Mouse (Mus musculus) natural killer cell, adult 2 months (primary cell): ENCODE measurements around the gene Cdhr2.

Source experiments
- DNase-seq, 2 experiments: peaks; one replicate each; pipeline ENCODE4 v3.0.0; 2022; ENCODE audit warnings: low spot score in 2 of 2

The Cdhr2 gene

DNA sequence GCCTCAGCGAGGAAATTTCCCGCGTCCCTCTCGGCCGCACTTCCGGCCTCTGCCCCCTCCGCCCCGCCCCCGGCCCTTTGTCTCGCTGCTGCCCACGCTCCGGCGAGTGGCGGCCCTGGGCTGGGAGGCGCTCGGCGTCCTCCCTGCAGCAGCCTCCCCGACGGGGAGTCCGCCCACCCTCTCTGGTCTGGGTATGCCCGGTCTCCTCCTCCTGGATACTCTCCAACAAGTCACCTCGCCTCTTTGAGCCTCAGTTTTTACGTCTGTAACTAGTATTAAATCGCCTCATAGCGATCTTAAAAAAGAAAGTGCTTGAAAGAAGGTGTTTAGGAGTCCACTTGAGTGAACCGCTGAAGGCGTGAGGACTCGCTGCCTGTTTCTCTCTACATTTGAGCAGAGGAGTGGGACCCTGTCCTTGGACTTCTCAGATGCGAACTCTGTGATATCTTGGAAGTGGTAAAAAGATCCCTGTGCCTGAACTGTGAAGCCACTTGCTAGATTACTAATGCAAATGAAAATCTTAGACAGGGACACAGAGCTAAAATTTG lies 48.7 kb downstream of the Cdhr2 start, which contains the start of gene Gprin1:
Gene Gprin1 (minus strand): TSS at position 11 of the 548 bp plus-strand sequence.
- no peak for DNase-seq

DNA sequence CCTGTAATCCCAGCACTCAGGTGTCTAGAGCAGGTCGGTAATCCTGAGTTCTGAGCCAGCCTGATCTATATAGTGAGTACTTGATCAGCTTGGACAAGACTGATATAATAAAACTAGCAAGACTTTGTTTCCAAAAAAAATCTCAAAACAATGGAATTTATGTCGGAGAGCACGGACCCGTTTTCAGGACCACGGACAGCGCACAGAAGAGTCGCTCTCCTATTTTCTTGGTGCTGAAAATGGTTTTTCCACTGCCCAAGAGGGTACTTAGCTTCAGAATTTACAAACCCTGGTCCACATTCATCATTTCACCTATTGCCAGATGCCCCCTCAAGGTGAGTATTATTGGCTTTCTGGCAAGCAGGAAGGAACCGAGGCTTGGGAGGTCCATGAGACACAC lies 49.4 kb downstream of the Cdhr2 start:
- DNase-seq = no peak

DNA sequence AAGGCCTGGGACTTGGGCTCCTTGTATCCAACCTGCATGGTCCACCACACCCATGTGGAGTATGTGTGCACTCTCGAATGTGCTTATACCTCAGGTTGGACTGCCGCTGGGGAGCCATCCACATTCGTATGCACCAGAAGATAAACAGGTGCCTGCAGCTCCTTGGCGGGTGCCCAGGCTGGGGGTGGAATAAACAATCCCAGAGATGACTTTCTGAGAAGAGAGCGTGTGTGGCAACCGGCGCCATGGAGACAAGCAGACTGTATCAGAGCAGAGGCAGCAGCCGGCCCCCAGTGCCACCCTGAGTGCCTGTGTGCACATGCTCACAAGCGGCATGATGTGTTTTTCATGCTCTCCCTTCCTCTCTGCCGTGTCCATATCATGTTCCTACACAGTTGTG lies 51.4 kb downstream of the Cdhr2 start:
- DNase-seq = no peak

DNA sequence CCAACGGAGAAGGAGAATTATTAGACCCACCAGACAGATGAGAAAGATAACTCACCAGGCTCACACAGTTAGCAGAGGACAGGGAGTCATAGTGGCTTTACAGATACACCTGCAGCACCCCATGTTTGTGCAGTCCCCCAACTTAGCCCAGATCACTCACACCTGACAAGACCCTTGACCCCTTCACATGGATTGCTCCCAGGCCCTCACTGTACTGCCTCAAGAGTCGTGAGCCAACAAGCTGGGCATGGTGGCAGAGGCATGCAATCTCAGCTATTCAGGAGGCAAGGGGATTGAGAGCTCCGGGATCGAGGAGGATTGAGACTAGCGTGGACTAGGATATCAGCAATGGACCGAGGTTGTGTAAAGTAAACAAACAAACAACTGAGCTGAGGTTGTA lies 52.5 kb downstream of the Cdhr2 start:
- DNase-seq = no peak

DNA sequence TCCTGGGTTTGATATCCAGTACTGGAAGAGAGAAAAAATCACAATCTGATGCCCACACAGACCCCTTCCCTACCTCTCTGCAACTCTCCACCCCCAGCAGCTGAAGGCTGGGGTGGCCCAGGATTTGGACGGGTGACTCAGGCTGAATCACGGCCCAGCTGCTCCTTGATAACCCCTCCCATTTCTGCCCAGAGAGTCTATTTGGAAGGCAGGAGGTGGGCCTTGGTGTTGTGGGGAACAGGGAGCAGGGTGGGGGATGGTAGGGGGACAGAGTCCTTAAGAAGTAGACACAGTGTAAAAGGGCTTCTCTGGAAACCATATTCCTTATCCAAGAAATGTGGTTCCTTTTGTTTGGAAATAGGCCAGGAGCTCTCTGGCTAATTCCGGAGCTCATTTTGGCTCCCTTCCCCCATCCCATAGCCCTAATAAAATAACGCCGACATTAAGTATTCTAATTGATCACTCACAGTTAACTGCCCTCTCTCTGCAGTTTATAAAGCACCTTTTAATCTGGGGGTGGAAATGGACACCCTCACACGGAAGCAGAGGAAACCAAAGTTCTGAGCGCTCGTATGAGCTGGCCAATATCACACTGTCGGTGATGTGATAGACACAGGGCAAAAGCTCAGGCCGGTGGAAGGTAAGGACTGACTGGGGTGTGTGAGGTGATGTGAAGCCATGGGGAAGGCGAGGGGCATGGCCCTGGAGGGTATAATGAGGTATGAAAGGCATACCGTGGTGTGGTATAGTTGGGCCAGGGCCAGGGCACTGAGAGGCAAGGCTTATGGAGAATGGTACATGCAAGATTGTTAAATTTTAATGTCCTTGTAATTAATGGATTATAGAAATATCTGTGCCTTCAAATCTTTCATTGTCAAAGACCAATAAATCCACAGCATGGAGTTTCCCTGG lies 53.2 kb downstream of the Cdhr2 start:
- no peak for DNase-seq

DNA sequence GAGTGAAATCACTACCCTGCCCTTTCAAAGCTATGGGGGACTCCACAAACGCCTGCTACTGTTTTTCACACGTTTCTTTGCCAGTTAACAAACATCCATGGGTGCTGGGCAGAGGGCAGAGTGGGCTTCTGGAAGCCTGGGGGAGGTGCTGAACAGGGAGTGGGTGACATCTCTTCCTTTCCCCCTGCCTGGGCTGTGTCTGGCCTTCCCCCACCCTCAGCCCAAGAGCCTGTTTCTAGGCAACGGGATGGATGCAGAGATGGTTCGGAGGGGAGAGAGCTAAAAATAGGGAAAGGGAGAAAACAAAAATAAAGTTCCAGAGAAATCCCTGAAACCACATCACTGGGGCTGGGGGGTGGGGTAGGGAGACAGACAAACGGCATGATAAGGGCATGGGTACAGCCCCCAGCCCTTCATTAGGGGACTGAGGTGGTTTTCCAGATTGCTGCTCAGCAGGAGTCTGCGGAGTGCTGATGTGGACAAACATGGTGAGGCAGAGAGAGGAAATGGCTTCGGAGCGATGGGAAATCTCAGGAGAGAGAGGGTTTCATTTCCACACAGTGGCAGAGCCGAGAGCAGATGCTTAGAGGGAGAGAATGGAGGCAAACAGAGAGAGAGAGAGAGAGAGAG lies 54.1 kb downstream of the Cdhr2 start:
- no peak for DNase-seq

DNA sequence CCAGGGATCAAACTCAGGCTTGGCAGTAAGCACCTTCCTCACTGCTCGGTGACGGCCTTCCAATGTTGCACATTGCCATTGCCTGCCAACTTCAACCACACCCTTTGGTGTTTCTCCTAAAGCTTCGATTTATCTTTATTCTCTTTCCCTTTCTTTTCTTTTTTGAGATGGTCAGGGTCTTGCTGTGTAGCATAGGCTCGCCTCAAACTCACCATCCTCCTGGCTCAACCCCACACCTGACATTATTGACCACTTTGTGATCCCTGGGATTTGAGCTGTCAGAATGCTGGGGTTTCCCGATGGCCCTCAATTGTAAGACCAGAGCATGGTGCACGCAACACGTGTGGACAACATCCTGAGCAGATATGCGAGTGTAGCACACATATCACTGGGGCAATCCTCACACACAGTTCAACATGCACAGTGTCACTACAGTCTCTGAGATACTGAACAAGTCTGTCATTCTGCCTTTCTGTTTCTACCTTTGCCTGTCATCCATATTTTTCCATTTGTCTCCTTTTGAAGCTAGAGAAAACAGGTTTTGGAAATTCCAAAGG lies 55.0 kb downstream of the Cdhr2 start:
- DNase-seq = no peak

DNA sequence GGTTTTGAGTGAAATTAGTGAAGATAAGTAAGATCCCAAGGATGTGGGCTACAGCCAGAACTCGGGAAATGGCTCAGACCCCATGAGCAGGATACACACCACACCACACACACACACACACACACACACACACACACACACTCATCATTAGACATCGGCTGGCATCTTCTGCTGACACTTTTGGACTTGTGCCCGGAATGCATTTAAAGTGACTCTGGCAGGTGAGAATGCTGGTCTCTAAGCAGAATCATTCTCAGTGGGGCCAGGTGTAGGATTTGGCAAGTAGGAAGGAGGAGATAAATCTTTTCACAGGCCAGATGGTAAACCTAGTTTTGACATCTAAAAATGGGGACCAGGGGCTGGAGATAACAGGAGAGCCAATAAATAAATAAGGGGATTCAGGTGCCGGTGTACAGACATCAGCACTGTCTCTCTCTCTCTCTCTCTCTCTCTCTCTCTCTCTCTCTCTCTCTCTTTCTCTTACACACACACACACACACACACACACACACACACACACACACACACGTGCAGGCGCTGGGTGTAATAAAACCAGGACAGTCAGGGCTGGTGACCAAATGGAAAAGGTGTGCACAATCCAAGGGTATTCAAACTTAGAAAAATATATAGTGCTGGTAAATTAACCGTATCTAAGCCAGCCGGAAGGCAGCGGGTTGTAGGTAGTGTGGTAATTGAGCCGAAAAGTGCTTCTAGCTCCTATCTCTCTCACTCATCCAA lies 56.0 kb downstream of the Cdhr2 start:
- DNase-seq = no peak

DNA sequence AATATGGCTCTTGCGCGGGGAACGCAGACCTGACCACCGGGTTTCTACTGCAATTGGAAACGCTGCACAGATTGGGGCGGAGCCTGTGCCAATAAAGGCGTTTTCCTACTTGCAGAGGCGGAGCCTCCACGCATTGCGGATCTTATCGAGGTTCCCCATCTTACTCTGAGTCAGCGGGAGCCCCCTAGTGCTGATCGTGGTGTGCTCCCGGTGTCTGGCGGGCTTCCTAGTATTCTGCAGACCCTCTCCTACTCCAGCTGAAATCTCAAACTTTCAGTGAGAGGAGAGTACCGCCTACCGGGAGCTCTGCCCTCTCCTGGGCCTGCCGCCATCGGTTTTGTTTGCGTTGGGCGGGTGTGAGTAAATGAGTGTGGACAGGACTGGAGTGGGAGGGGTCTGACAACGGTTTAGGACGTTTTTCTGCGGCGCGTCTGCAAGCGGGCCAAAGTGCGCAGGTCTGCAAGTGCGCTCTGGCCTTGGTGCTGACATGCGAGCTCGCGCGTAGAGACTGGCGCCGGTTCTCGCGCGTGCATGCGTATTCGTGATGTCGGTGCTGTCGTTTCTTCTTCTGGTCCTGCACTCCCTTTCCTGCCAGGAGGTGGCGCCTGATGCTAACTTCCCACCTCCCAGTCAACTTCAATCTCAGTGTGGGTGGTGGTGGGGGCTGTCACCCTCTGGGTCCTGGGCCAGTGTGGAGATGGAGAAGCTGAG lies 56.9 kb downstream of the Cdhr2 start:
- peak; percentile 39 to 57 for DNase-seq

DNA sequence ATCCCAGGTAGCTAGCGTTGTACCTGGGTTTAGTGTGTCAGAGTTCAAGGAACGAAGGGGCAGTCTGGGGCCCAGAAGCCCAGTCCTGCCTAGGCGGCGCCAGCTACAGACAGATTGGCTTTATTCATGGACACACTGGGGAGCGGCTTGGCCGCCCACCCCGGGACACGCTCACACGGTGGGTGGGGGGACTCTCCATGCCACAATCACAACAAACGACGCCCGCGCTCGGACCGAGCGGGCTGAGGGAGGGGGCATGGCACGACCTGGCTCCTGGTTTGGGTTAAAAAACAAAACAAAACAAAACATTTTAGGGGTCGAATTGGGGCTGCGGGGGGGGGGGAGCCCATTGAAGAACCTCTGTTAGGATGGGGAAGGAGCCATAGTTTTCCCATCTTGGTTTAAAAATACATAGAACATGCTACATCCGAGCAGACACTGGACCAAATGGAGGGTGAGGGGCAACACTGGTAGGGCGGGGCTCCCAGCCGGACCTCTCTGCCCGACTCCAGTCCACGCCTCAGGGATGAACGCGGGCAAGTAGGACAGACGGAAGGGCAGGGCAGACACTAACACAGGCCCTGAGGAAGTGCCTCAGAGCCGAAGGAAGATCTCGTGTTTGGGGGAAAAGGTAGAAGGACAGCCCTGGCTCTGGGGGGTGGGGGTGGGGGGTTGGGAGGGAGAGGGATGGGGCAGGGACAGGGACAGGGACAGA lies 57.7 kb downstream of the Cdhr2 start:
- DNase-seq = no peak

DNA sequence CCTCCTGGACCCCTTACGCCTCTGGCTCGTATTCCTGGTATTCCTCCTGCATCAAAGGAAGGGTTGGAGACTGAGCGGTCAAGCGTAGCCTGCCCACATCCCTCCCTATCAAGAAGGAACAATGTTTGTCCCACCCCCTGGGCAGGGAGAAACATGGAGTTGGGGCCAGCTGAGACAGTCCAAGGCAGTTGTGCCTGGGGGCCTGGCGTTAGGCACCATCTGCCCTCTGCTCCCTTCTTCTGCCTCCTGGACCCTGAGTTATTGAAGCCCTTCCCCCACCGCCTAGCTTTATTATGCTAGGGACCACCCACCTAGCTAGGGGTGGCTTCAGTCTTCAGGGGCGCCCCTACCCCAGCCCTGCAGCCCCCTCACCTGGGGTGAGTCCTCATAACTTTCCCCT lies 58.2 kb downstream of the Cdhr2 start:
- no peak for DNase-seq

DNA sequence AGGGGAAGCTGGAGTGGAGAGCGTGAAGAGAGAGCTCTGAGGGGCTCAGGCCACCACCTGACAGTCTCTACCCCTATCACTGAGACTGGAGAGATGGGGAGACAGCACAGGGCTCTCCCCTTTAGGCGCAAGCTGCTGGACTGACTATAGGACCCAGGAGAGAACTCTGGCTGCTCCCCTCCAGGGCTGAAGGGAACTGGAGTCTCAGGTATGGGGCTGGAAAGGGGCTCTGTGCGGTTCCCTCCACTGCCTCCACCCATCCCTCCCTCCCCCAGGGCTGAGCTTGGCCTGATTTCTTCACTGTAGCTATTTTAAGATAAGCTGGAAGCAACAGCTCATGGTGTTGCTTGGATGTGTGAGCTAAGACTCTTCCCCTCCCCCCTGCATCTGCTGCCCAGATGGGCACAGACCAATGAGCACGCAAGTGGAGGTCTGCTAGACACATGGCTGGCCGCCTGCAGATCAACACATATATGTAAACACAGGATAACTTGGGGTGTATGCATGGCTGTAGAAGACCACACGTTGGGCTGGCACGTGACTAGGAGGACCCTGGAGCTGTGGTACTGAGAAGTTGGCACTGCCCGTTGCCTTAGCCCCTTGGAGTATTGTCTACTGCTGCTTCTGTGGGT lies 59.0 kb downstream of the Cdhr2 start:
- DNase-seq = no peak

DNA sequence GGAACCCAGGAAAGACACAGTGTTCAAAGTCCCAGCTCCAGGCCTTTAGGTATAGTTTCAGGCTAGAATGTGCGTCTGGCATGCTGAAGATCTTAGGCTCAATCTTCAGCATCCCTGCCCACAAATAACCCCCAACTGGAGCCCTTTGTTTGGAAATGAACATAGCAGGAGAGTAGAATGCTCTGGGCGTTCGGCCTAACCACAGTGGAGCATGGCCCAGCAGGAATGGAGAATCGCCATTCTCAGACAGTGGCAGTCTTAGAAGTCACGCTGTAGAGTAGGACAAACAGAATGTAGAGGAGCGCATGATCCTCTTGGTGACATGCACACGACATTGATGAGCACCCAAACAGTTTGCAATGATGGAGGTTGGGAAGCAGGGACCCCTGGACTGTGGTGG lies 59.6 kb downstream of the Cdhr2 start:
- DNase-seq = no peak

DNA sequence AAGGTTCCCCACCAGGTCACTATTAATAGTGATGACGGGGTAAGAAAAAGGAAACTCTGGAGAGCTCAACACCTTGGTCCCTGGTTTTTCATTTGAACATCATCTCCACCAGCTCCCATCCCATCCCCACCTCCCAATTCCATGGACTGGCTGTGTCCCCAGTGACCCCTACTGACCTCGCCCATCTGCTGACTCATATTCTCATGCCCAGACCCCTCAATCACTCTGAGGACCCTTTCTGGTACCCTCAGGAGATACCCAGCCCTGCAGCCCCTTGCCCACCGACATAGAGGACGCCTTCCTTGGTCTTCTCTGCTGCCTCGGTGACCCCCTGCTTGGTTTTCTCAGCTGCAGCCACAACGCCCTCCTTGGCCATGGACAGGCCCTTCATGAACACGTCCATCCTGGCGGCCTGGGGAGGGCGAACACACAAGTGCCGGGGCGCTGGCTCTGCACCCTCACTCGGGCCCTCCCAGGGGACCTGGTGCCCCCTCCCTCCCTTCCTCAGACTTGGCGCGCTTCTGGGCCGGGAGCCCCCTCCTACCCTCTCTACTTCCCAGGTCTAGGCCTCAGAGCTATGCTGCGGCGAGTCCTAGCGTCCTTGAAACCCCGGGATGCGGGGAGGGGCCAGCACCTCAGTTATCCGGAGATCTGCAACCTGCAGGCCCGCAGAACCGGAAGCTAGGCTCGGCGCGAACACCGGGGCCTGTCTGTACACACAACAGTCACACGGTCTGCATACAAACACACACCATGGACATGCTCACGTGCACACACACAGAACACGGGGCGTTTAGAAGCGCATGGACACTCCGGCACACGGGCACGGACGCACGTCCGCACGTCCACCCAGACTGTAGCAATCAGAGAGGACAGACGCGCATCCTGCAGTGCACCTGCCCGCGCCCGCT lies 64.3 kb downstream of the Cdhr2 start:
- DNase-seq = no peak

DNA sequence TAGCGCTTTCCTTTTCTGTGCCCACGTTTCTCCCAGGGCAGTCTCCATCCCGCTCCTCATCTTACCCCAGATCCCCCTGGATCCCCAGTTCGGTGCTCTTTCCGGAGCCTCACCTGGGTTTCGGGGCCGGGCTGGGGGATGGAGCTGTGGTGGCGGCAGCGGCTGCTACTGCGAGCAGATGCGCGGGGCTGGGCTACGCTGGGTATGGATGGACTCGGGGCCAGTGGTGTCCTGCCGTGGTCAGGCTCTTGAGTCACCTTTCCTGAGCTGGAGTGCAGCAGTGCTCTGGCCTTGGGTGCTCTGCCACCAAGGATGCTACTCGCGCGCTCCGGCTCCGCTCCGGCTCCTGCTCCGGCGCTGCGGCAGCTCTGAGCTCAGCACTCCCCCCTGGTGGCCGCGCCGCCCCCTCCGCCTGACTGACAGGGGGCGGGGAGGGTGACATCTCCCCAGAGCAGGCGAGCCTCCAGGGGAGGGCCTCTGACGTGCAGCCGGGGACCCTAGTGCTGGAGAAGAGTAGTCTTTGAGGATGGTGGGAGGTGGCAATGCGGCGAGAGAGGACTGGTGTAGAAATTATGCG lies 65.0 kb downstream of the Cdhr2 start, which contains the start of gene Sncb:
Gene Sncb (minus strand): TSS at position 404 of the 577 bp plus-strand sequence.
- peak; percentile 26 to 61 for DNase-seq

DNA sequence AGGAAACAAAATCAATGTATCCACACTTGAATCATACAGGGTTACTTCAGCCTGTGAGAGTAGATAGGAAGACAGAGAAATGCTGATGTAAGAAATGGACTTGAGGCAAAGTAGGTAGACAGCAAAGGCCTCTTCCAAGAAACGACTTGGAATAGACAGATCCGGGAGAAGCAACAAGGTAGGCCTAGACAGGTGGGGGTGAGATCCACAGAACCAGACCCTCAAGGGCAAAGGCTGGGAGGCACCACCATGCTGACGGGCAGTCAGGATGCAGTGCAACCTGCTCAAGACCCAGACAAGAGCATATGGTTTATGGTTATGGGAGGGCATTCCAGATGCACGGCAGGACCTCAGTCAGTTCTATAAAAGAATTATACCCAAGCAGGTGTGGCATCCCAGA lies 65.8 kb downstream of the Cdhr2 start:
- DNase-seq = no peak

DNA sequence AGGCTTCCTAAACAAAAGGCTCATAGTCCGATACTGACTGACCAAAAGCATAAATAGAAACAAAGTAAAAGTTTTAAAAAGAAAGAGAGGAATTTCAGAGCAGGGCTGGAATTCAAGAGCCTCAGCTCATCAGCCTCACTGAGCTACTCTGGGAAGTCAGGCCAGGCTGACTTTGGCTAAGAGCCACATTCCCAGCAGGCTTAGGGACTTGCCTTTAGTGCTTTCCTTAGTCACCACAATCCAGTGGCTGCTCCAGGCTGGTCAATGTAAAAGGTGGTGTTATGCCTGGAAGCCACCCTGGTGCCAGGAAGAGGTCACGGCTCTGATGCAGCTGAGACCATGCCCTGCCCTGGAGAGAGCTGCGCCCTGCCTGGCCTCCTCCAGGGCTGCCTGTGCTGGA lies 79.3 kb downstream of the Cdhr2 start:
- no peak for DNase-seq

DNA sequence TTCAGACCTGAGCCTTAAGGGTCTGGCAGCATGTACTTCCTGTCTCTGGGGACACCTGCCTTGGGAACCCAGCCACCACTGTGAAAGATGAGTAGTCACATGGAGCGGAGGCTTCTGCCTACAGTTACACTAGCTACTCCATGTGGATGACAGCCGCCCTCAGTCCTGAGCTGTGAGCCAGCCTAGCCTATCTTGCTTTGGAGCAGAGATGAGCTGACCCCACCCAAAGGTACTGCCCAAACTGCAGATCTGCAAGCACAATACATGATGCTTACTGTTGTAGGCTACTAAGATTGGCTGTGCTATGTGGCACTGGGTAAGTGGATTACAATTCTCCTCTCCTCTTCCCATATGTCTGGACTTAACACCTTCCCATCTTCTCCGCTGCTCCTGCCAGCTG lies 79.8 kb downstream of the Cdhr2 start:
- DNase-seq = no peak

DNA sequence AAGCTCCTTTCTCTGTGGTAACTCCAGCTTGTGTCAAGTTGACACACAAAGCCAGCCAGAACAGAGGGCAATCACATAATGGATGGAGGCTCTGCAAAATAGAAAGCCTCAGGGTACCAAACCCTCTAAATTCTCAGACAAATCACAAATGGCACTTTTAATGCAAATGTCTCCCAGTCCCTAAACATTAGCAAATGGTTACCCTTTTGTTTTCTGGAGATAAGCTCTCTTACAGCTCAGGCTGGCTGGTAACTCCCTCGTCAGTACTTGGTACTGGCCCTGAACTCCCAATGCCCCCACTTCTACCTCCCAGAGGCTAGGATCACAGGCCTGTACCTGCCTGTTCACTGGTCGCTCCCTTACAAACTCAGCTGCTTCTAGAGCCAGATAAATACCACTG lies 82.0 kb downstream of the Cdhr2 start:
- DNase-seq = no peak
